Comparison of ENCODE assay signal across 9 mouse cellular contexts in the genomic region with DNA sequence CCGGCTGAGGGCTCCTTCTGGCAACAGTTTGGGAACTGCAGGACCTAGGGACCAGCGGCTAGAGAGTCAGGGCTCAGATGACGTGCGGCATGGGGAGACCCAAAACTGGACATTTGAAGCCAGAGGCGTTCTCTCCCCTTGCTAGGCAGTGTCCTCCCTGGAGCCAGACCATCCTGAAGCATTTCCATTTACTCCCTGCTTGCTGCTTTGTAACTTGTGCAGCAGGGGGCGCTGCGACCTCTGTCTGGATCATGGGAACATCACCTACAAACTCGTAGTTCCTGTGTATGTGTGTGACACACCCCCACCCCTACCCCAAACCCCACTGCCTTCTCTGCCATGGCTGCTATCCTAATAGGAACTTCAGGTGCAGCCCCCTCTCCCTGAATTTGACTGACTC. TPM values are rescaled to one million over a fixed set of nuclear protein-coding genes. Genes with fewer than 3 reads are reported as not detected.
DNase-seq lines count a peak whose midpoint lies in the region; ATAC-seq and TF ChIP-seq lines count a peak whose summit lies in the region.
"Had no signal": no experiment of that assay in that cellular context is flagged by ENCODE, and none has a peak within 500 bp of the region (broad histone marks: within the 10 kb centered on the region; RNA-seq: fewer than 3 reads in every experiment).

No protein-coding gene starts in this region.

- ATAC-seq in heart, postnatal 0 days (ENCODE audit: insufficient read depth, low read depth): no peak
- ATAC-seq in heart, embryonic 12.5 days (ENCODE audit: insufficient number of reproducible peaks, low FRiP score): no peak
- ATAC-seq in hindbrain, postnatal 0 days: no peak
- ATAC-seq in monocyte, adult 5-6 weeks (replicated peaks; ENCODE audit: insufficient number of reproducible peaks, low FRiP score, low TSS enrichment, poor library complexity, severe bottlenecking): no peak

- no peak for TF ChIP-seq EP300 in heart, postnatal 0 days (IDR thresholded peaks at IDR 0.05; ENCODE audit: low read depth)

- H3K27me3 ChIP-seq in heart, postnatal 0 days (ENCODE audit: control insufficient read depth, insufficient read depth, low read length): no peaks in the 10 kb centered on the region
- H3K27me3 ChIP-seq in heart, embryonic 12.5 days (replicated peaks): no peaks in the 10 kb centered on the region
- H3K27me3 ChIP-seq in testis, adult 2 months (ENCODE audit: control insufficient read depth, insufficient read depth, low read length): no peaks in the 10 kb centered on the region
- H3K27me3 ChIP-seq in hindbrain, postnatal 0 days (ENCODE audit: insufficient read depth, low read length): no peaks in the 10 kb centered on the region
- H3K27me3 ChIP-seq: lung, embryonic 15.5 days had no signal

- no peak overlapping the region for H3K4me3 ChIP-seq in heart, postnatal 0 days (ENCODE audit: low read depth, low read length)
- H3K4me3 ChIP-seq in heart, embryonic 12.5 days: no peak overlapping the region
- H3K4me3 ChIP-seq in testis, adult 2 months (ENCODE audit: control insufficient read depth, low read depth, low read length): no peak overlapping the region
- no peak overlapping the region for H3K4me3 ChIP-seq in hindbrain, postnatal 0 days (ENCODE audit: low read length)
- H3K4me3 ChIP-seq: lung, embryonic 15.5 days had no signal

- H3K9ac ChIP-seq in heart, postnatal 0 days (replicated peaks; ENCODE audit: low read depth, low read length): no peak overlapping the region
- H3K9ac ChIP-seq in heart, embryonic 12.5 days: no peak overlapping the region
- H3K9ac ChIP-seq in hindbrain, postnatal 0 days (replicated peaks; ENCODE audit: low read length): no peak overlapping the region
- H3K9ac ChIP-seq: lung, embryonic 15.5 days had no signal

- TF ChIP-seq CTCF in heart, postnatal 0 days (IDR thresholded peaks at IDR 0.05; ENCODE audit: low read depth): peak; percentile 73
- peak; percentile 84; the same call in 1 of the 2 replicates for TF ChIP-seq CTCF in testis, adult 2 months (IDR thresholded peaks at IDR 0.05; ENCODE audit: control insufficient read depth, insufficient read depth, insufficient replicate concordance, low read depth, low read length)
- TF ChIP-seq CTCF in hindbrain, postnatal 0 days (IDR thresholded peaks at IDR 0.05; ENCODE audit: low read depth): peak; percentile 81

- DNase-seq in heart, postnatal 0 days (ENCODE audit: low spot score): peak; percentile 25
- DNase-seq in testis, postnatal 14 days (ENCODE audit: low spot score): no peak
- DNase-seq in brain, adult 2 months (ENCODE audit: low read depth, low spot score): peak; percentile 70
- peak; percentile 77 for DNase-seq in hindbrain, postnatal 0 days (ENCODE audit: low spot score)
- DNase-seq in mesoderm, embryonic 11.5 days (ENCODE audit: low read depth, low spot score): peak; percentile 69

- H3K27ac ChIP-seq in heart, postnatal 0 days (ENCODE audit: low read depth): no peak overlapping the region
- no peak overlapping the region for H3K27ac ChIP-seq in heart, embryonic 12.5 days (ENCODE audit: poor library complexity, severe bottlenecking)
- H3K27ac ChIP-seq in testis, adult 2 months (ENCODE audit: control insufficient read depth, insufficient read depth, low read depth, low read length): no peak overlapping the region
- H3K27ac ChIP-seq in hindbrain, postnatal 0 days: no peak overlapping the region
- H3K27ac ChIP-seq: lung, embryonic 15.5 days had no signal

- WGBS in heart, postnatal 0 days: 19% methylated on average over 8 of the region's 8 CpGs
- 22% methylated on average over 8 of the region's 8 CpGs for WGBS in heart, embryonic 12.5 days
- 27% methylated on average over 8 of the region's 8 CpGs for WGBS in hindbrain, postnatal 0 days

- no peaks in the 10 kb centered on the region for H3K9me3 ChIP-seq in heart, postnatal 0 days (replicated peaks; ENCODE audit: control insufficient read depth, low read length)
- no peaks in the 10 kb centered on the region; the same call in 1 of the 2 replicates for H3K9me3 ChIP-seq in heart, embryonic 12.5 days (replicated peaks)
- H3K9me3 ChIP-seq in hindbrain, postnatal 0 days (ENCODE audit: low read length): no peaks in the 10 kb centered on the region
- H3K9me3 ChIP-seq: lung, embryonic 15.5 days had no signal

- no peaks in the 10 kb centered on the region for H3K4me1 ChIP-seq in heart, postnatal 0 days (ENCODE audit: control insufficient read depth, insufficient read depth)
- peaks cover 15% of the 10 kb centered on the region for H3K4me1 ChIP-seq in heart, embryonic 12.5 days (replicated peaks)
- no peaks in the 10 kb centered on the region for H3K4me1 ChIP-seq in testis, adult 2 months (ENCODE audit: control insufficient read depth, insufficient read depth, low read length)
- peaks cover 4% of the 10 kb centered on the region; the same call in 1 of the 2 replicates for H3K4me1 ChIP-seq in hindbrain, postnatal 0 days (ENCODE audit: insufficient read depth, low read length)

- no peak for TF ChIP-seq POLR2A in testis, adult 2 months (IDR thresholded peaks at IDR 0.05; ENCODE audit: control insufficient read depth, low read depth, low read length)

- H3K36me3 ChIP-seq in heart, postnatal 0 days (replicated peaks; ENCODE audit: control insufficient read depth, insufficient read depth, low read length): no peaks in the 10 kb centered on the region
- H3K36me3 ChIP-seq in heart, embryonic 12.5 days: no peaks in the 10 kb centered on the region
- H3K36me3 ChIP-seq in testis, adult 2 months (ENCODE audit: control insufficient read depth, insufficient read depth, low read length): no peaks in the 10 kb centered on the region
- H3K36me3 ChIP-seq in hindbrain, postnatal 0 days (ENCODE audit: insufficient read depth, low read length): no peaks in the 10 kb centered on the region
- H3K36me3 ChIP-seq: lung, embryonic 15.5 days had no signal

- H3K4me2 ChIP-seq in heart, postnatal 0 days (ENCODE audit: low read depth, low read length): no peak overlapping the region
- H3K4me2 ChIP-seq in heart, embryonic 12.5 days: no peak overlapping the region
- no peak overlapping the region for H3K4me2 ChIP-seq in hindbrain, postnatal 0 days (ENCODE audit: low read depth, low read length)
- H3K4me2 ChIP-seq: lung, embryonic 15.5 days had no signal

RNA-seq across cellular contexts. Expression of gene Golt1a, which starts 4.8 kb away (rescaled TPM):
- total RNA-seq in heart, postnatal 0 days (2014; rRNA removed; ENCODE audit: low replicate concordance): not detected in 2 replicates
- polyA plus RNA-seq in heart, postnatal 0 days (2015; fragmentation: Nextera tagmentation; extraction: Ambion mirVana): not detected in 2 replicates
- not detected in 2 replicates for polyA plus RNA-seq in heart, embryonic 12.5 days (2016; fragmentation: Nextera tagmentation; extraction: Ambion mirVana)
- 0.46 TPM in 1 of 2 replicates, not detected in the other for polyA plus RNA-seq in testis, adult 2 months (2012; rRNA removed)
- not detected in 2 replicates for total RNA-seq in hindbrain, postnatal 0 days (2014; rRNA removed)
- 0.08 TPM in 1 of 2 replicates, not detected in the other for polyA plus RNA-seq in hindbrain, postnatal 0 days (2015; fragmentation: Nextera tagmentation; extraction: Ambion mirVana)
- not detected in 3 replicates for total RNA-seq in monocyte, adult 5-6 weeks (2017)

RNA-seq across cellular contexts. Expression of gene Kiss1, which starts 7.3 kb away (rescaled TPM):
- not detected in 2 replicates for total RNA-seq in heart, postnatal 0 days (2014; rRNA removed; ENCODE audit: low replicate concordance)
- polyA plus RNA-seq in heart, postnatal 0 days (2015; fragmentation: Nextera tagmentation; extraction: Ambion mirVana): not detected in 2 replicates
- not detected in 2 replicates for polyA plus RNA-seq in heart, embryonic 12.5 days (2016; fragmentation: Nextera tagmentation; extraction: Ambion mirVana)
- polyA plus RNA-seq in testis, adult 2 months (2012; rRNA removed): 0.44 TPM in 1 of 2 replicates, not detected in the other
- total RNA-seq in hindbrain, postnatal 0 days (2014; rRNA removed): not detected in 2 replicates
- polyA plus RNA-seq in hindbrain, postnatal 0 days (2015; fragmentation: Nextera tagmentation; extraction: Ambion mirVana): 1.4 TPM in 1 of 2 replicates, not detected in the other
- total RNA-seq in monocyte, adult 5-6 weeks (2017): not detected in 3 replicates

RNA-seq across cellular contexts. Expression of gene Ren1, which starts 35.9 kb away (rescaled TPM):
- total RNA-seq in heart, postnatal 0 days (2014; rRNA removed; ENCODE audit: low replicate concordance): not detected in 2 replicates
- polyA plus RNA-seq in heart, postnatal 0 days (2015; fragmentation: Nextera tagmentation; extraction: Ambion mirVana): 0.07 and 0.52 TPM in 2 replicates
- 0.18 TPM in 1 of 2 replicates, not detected in the other for polyA plus RNA-seq in heart, embryonic 12.5 days (2016; fragmentation: Nextera tagmentation; extraction: Ambion mirVana)
- 0.90 and 2.6 TPM in 2 replicates for polyA plus RNA-seq in testis, adult 2 months (2012; rRNA removed)
- 0.58 and 1.1 TPM in 2 replicates for total RNA-seq in hindbrain, postnatal 0 days (2014; rRNA removed)
- polyA plus RNA-seq in hindbrain, postnatal 0 days (2015; fragmentation: Nextera tagmentation; extraction: Ambion mirVana): 1.6 and 1.7 TPM in 2 replicates
- not detected in 3 replicates for total RNA-seq in monocyte, adult 5-6 weeks (2017)

RNA-seq across cellular contexts. Expression of gene Etnk2, which starts 49.0 kb away (rescaled TPM):
- total RNA-seq in heart, postnatal 0 days (2014; rRNA removed; ENCODE audit: low replicate concordance): 0.31 and 1.3 TPM in 2 replicates
- polyA plus RNA-seq in heart, postnatal 0 days (2015; fragmentation: Nextera tagmentation; extraction: Ambion mirVana): 0.41 and 0.97 TPM in 2 replicates
- 1.7 and 2.1 TPM in 2 replicates for polyA plus RNA-seq in heart, embryonic 12.5 days (2016; fragmentation: Nextera tagmentation; extraction: Ambion mirVana)
- 32.1 and 33.7 TPM in 2 replicates for polyA plus RNA-seq in testis, adult 2 months (2012; rRNA removed)
- 36.7 and 49.7 TPM in 2 replicates for total RNA-seq in hindbrain, postnatal 0 days (2014; rRNA removed)
- polyA plus RNA-seq in hindbrain, postnatal 0 days (2015; fragmentation: Nextera tagmentation; extraction: Ambion mirVana): 27.4 and 29.6 TPM in 2 replicates
- 0.85 to 1.4 TPM in 2 of 3 replicates, not detected in the other for total RNA-seq in monocyte, adult 5-6 weeks (2017)
